Mouse (Mus musculus): ENCODE results near the gene Gm45716.

DNA sequence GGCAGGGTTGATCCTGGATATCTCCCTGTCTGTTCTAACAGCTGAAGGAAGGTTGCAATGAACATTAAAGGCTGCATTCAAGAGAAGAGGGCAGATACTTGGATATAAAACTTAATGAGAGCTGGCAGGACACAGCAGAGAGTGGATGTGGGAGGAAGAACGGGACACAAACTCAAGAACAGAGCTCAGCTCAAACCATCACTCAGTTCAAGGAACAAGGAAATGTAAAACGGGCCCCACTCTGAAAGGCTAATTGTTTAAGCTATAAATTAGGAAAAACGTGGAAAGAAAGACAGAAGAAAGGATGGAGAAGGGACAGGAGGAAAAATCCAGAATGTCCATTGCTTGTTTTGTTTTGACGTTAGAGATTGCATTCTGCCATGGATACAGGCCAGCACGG lies 32.4 kb upstream of the Gm45716 start:
- no peak for TF ChIP-seq POLR2A (IDR thresholded peaks at IDR 0.05; ENCODE audit: low read depth, low read length)
- no peak for TF ChIP-seq CTCF (IDR thresholded peaks at IDR 0.05; ENCODE audit: extremely low read depth, insufficient read depth, insufficient read length, insufficient replicate concordance)

Measured in spleen, adult 2 months (tissue).